Mouse (Mus musculus) spleen, adult 2 months (tissue): Measurements from ENCODE around the gene Mterf4. TPM values are rescaled to one million over a fixed set of nuclear protein-coding genes. Genes with fewer than 3 reads are reported as not detected.

Source experiments
- DNase-seq, 2 experiments: peaks; one replicate each; pipeline versions ENCODE4 v3.0.0 to v3.0.0-alpha.2; 2012 to 2021; ENCODE audit warnings: low spot score in 2 of 2, low read depth in 1 of 2
- H3K27ac ChIP-seq: fragments of 200-500 bp; 2 replicates; pipeline ENCODE4 v1.5.1; 2012; ENCODE audit warnings: low read length, inconsistent platforms; ENCODE audit not compliant: insufficient read depth
- H3K27me3 ChIP-seq: fragments of 200-500 bp; 2 replicates; pipeline ENCODE4 v1.6.1; 2012; ENCODE audit warnings: mild to moderate bottlenecking, moderate library complexity, low read length, inconsistent platforms; ENCODE audit not compliant: control insufficient read depth, insufficient read depth
- H3K36me3 ChIP-seq: fragments of 200-500 bp; 2 replicates; pipeline ENCODE4 v1.6.1; 2012; ENCODE audit warnings: mild to moderate bottlenecking, low read length, inconsistent platforms; ENCODE audit not compliant: control insufficient read depth, insufficient read depth
- H3K4me1 ChIP-seq: fragments of 200-500 bp; 2 replicates; pipeline ENCODE4 v1.6.1; 2011; ENCODE audit warnings: inconsistent platforms; ENCODE audit not compliant: control insufficient read depth, insufficient read depth, insufficient read length
- H3K4me3 ChIP-seq: fragments of 200-500 bp; 2 replicates; pipeline ENCODE4 v1.5.1; 2011; ENCODE audit warnings: mild to moderate bottlenecking, inconsistent platforms; ENCODE audit not compliant: insufficient read depth, insufficient read length; ENCODE audit errors: extremely low read depth
- CTCF ChIP-seq: fragments of 200-500 bp; IDR thresholded peaks from 2 replicates; pipeline ENCODE4 v1.5.1; 2011; ENCODE audit warnings: mild to moderate bottlenecking, inconsistent platforms; ENCODE audit not compliant: insufficient read depth, insufficient read length, insufficient replicate concordance; ENCODE audit errors: extremely low read depth
- POLR2A ChIP-seq: fragments of 200-500 bp; IDR thresholded peaks from 2 replicates; pipeline ENCODE4 v1.6.1; 2011; ENCODE audit warnings: low read depth, low read length, inconsistent platforms
- WGBS: fragments of 180-500 bp; shearing (Covaris S2); methylation state at CpG from one replicate; pipeline ENCODE4 v1.1.7; 2018; 5-methylcytosine and 5-hydroxymethylcytosine counted together
- polyA plus RNA-seq: library from polyadenylated mRNA; depleted of rRNA; stranded (reverse); fragments of >200 nt; gene quantifications from 2 replicates; pipeline ENCODE4 v1.2.3, GENCODE M21; 2012

The Mterf4 gene
- polyA plus RNA-seq, 1 experiment: 3.8 TPM

DNA sequence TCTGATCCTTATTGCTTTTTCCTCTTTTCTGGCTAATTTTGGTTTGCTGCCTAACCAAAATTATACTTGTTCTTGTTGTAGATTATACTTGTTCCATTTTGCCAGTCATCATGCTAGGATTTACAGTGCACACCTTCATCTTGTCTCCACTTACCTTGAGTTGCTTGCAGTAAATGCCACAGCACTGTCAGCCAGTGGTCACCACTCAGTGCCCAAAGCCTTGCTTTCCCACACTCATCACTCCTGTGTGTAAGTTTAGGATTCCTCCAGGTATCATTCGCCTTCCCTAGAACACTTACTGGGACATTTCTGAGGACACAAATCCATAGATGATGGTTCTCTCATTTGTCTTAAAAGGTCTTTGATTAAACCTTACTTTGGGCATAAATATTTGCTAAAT, 14.1 kb downstream of the Mterf4 start:
- Histone ChIP-seq H3K4me1 (no peaks in the 10 kb centered on the region), H3K27me3 (no peaks in the 10 kb centered on the region), H3K4me3 (no peak overlapping the region), H3K27ac (no peak overlapping the region), H3K36me3 (no peaks in the 10 kb centered on the region)
- TF ChIP-seq POLR2A: no peak
- no peak for TF ChIP-seq CTCF
- WGBS: 93% methylated on average over 1 of the region's 1 CpGs
- no peak for DNase-seq

DNA sequence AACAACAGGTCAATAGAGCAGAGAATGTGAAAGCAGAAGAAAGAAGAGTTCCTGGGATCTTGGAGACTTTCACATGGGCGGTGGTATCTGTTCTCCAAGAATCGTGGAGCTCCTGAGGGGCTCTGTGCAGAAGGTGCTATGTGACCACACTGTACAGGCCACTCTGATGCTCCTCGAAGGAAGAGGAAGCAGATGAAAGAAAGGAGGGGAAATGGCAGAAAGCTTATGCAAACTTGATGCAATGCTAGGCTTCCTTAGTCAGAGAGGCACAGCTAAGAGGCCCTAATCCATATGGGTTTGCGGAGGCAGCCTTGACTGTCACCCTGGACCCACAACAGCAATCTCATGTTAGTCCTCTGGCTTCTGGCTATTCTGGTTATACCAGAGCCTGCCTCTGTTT, 14.8 kb downstream of the Mterf4 start:
- H3K4me1 ChIP-seq: peaks cover 3% of the 10 kb centered on the region; the same call in 1 of the 2 replicates
- TF ChIP-seq POLR2A: no peak
- no peak for TF ChIP-seq CTCF
- WGBS: 48% methylated on average over 4 of the region's 4 CpGs
- H3K27me3 ChIP-seq: no peaks in the 10 kb centered on the region
- no peak overlapping the region for H3K27ac ChIP-seq
- no peaks in the 10 kb centered on the region for H3K36me3 ChIP-seq
- H3K4me3 ChIP-seq: no peak overlapping the region
- DNase-seq: no peak

GRCm38 (mm10) chr1:93289678-93290214, 16.0 kb downstream of the Mterf4 start:
- Histone ChIP-seq H3K27ac (no peak overlapping the region), H3K4me1 (peaks cover 6% of the 10 kb centered on the region; the same call in 1 of the 2 replicates), H3K36me3 (no peaks in the 10 kb centered on the region), H3K27me3 (no peaks in the 10 kb centered on the region), H3K4me3 (no peak overlapping the region)
- no peak for DNase-seq
- 8% methylated on average over 3 of the region's 3 CpGs for WGBS
- TF ChIP-seq CTCF: no peak
- TF ChIP-seq POLR2A: no peak

GRCm38 (mm10) chr1:93277041-93277440, 28.7 kb downstream of the Mterf4 start:
- no peak overlapping the region for H3K27ac ChIP-seq
- H3K4me3 ChIP-seq: no peak overlapping the region
- TF ChIP-seq POLR2A (no peak), CTCF (no peak)
- H3K27me3 ChIP-seq: no peaks in the 10 kb centered on the region
- no peaks in the 10 kb centered on the region for H3K36me3 ChIP-seq
- DNase-seq: no peak
- H3K4me1 ChIP-seq: no peaks in the 10 kb centered on the region
- 74% methylated on average over 7 of the region's 7 CpGs for WGBS

GRCm38 (mm10) chr1:93275561-93275960, 30.2 kb downstream of the Mterf4 start:
- TF ChIP-seq POLR2A (no peak), CTCF (no peak)
- Histone ChIP-seq H3K36me3 (no peaks in the 10 kb centered on the region), H3K27ac (no peak overlapping the region), H3K27me3 (no peaks in the 10 kb centered on the region), H3K4me3 (no peak overlapping the region), H3K4me1 (no peaks in the 10 kb centered on the region)
- WGBS: 78% methylated on average over 6 of the region's 6 CpGs
- peak in 1 of 2 experiments; percentile 1 for DNase-seq

DNA sequence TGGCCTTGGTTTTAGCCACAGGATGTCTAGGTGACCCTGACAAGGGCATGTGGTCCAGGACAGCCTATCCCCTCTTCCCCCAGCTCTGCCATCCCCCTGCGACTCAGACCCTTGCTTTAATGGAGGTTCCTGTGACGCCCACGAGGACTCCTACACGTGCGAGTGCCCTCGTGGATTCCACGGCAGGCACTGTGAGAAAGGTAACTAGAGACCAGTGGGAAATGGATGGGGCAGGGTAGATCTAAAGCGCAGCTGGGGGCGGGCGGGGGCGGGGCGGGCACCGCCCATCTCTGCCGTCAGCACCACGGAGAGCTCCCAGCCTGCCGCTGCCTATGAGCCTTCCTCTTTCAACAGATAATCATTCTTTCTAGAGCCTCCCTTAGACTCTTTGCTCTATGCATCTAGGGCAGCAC, 33.3 kb downstream of the Mterf4 start:
- H3K27ac ChIP-seq: no peak overlapping the region
- H3K36me3 ChIP-seq: no peaks in the 10 kb centered on the region
- H3K27me3 ChIP-seq: no peaks in the 10 kb centered on the region
- DNase-seq: peak in 1 of 2 experiments; percentile 5
- no peaks in the 10 kb centered on the region for H3K4me1 ChIP-seq
- 4% methylated on average over 16 of the region's 16 CpGs for WGBS
- H3K4me3 ChIP-seq: no peak overlapping the region
- TF ChIP-seq CTCF: no peak
- no peak for TF ChIP-seq POLR2A

DNA sequence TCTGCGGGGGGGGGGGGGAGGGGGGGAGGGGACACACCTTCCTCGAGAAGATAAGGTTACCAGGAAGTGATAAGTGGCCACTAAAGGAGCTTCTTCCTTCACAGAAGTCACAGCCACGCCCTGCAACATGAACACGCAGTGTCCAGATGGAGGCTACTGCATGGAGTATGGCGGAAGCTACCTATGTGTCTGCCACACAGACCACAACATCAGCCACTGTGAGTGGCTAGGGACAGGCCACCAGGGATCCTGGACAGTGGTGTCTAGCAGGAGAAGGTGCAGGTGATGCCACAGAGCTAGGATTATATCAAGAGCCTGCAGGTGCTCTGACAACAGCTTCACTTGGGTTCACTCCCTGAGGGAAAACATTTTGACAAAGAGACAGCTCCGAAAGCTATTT, 34.0 kb downstream of the Mterf4 start:
- Histone ChIP-seq H3K4me3 (no peak overlapping the region), H3K27ac (no peak overlapping the region), H3K36me3 (no peaks in the 10 kb centered on the region), H3K4me1 (no peaks in the 10 kb centered on the region), H3K27me3 (no peaks in the 10 kb centered on the region)
- DNase-seq: peak in 1 of 2 experiments; percentile 1
- 74% methylated on average over 6 of the region's 6 CpGs for WGBS
- TF ChIP-seq POLR2A (no peak), CTCF (no peak)
